Mouse (Mus musculus): ENCODE results near the gene Nmt2. TPM values are rescaled to one million over a fixed set of nuclear protein-coding genes. Genes with fewer than 3 reads are reported as not detected.

Gene Nmt2
- polyA plus RNA-seq, 1 experiment from 2014 or later = 45.1 TPM

DNA sequence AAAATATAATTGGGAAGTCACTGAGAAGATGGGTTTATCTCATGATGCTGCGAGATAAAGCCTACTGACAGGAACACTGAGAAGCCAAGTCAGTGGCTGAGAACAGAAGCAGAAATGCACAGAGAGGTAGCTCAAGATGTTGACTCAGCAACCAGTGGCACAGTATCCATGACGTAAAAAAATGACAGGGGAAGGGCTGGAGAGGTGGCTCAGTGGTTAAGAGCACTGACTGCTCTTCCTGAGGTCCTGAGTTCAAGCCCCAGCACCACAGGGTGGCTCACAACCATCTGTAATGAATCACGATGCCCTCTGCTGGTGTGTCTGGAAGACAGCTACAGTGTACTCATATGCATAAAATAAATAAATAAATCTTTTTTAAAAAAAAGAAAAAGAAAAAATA lies 77.1 kb downstream of the Nmt2 start:
- H3K9ac ChIP-seq = no peak overlapping the region
- no peaks in the 10 kb centered on the region for H3K9me3 ChIP-seq
- H3K4me1 ChIP-seq = no peaks in the 10 kb centered on the region
- H3K4me2 ChIP-seq (replicated peaks) = no peak overlapping the region
- no peaks in the 10 kb centered on the region; the same call in 1 of the 2 replicates for H3K27me3 ChIP-seq
- H3K4me3 ChIP-seq = no peak overlapping the region
- H3K36me3 ChIP-seq = no peaks in the 10 kb centered on the region
- ATAC-seq (ENCODE audit: insufficient number of reproducible peaks, insufficient read depth, low FRiP score, low TSS enrichment) = no peak
- H3K27ac ChIP-seq = no peak overlapping the region
- WGBS = 80% methylated on average over 3 of the region's 3 CpGs

GRCm38 (mm10) chr2:3365127-3365526 lies 81.1 kb downstream of the Nmt2 start:
- H3K27ac ChIP-seq = no peak overlapping the region
- no peak overlapping the region for H3K9ac ChIP-seq
- H3K4me3 ChIP-seq = no peak overlapping the region
- WGBS = 60% methylated on average over 4 of the region's 4 CpGs
- no peaks in the 10 kb centered on the region; the same call in 1 of the 2 replicates for H3K27me3 ChIP-seq
- H3K9me3 ChIP-seq = no peaks in the 10 kb centered on the region
- no peak overlapping the region for H3K4me2 ChIP-seq (replicated peaks)
- no peak for ATAC-seq (ENCODE audit: insufficient number of reproducible peaks, insufficient read depth, low FRiP score, low TSS enrichment)
- H3K4me1 ChIP-seq = no peaks in the 10 kb centered on the region
- no peaks in the 10 kb centered on the region for H3K36me3 ChIP-seq

Other genes with a start within 250 kb of the Nmt2 start
- 41.1 and 41.9 TPM in 2 replicates for gene Fam171a1, start 170.0 kb upstream of the Nmt2 start, polyA plus RNA-seq (2016; fragmentation: Nextera tagmentation; extraction: Ambion mirVana)
- gene Rpp38, start 48.4 kb downstream of the Nmt2 start, polyA plus RNA-seq (2016; fragmentation: Nextera tagmentation; extraction: Ambion mirVana) = 17.9 and 19.4 TPM in 2 replicates
- 0.79 and 1.7 TPM in 2 replicates for gene Acbd7, start 52.0 kb downstream of the Nmt2 start, polyA plus RNA-seq (2016; fragmentation: Nextera tagmentation; extraction: Ambion mirVana)
- not detected in 2 replicates for gene Olah, start 113.0 kb downstream of the Nmt2 start, polyA plus RNA-seq (2016; fragmentation: Nextera tagmentation; extraction: Ambion mirVana)
- gene Meig1, start 138.4 kb downstream of the Nmt2 start, polyA plus RNA-seq (2016; fragmentation: Nextera tagmentation; extraction: Ambion mirVana) = 1.3 TPM in 1 of 2 replicates, not detected in the other
- 7.1 and 7.6 TPM in 2 replicates for gene Dclre1c, start 139.9 kb downstream of the Nmt2 start, polyA plus RNA-seq (2016; fragmentation: Nextera tagmentation; extraction: Ambion mirVana)
- 28.5 and 31.2 TPM in 2 replicates for gene Suv39h2, start 190.8 kb downstream of the Nmt2 start, polyA plus RNA-seq (2016; fragmentation: Nextera tagmentation; extraction: Ambion mirVana)
- 8.2 and 9.3 TPM in 2 replicates for gene Gm45902, start 228.6 kb downstream of the Nmt2 start, polyA plus RNA-seq (2016; fragmentation: Nextera tagmentation; extraction: Ambion mirVana)
- 104 and 105 TPM in 2 replicates for gene Hspa14, start 228.6 kb downstream of the Nmt2 start, polyA plus RNA-seq (2016; fragmentation: Nextera tagmentation; extraction: Ambion mirVana)
- 0.05 and 0.11 TPM in 2 replicates for gene Cdnf, start 228.8 kb downstream of the Nmt2 start, polyA plus RNA-seq (2016; fragmentation: Nextera tagmentation; extraction: Ambion mirVana)